Mouse (Mus musculus) frontal cortex, postnatal 25 days (tissue): ENCODE data around the gene Pnp2.
"Not testable (repeated sequence)": the region's sequence is repeated elsewhere in the genome, so short reads cannot be mapped to it uniquely, and the experiment has no call there.

Experiments used
- DNase-seq, 2 experiments: peaks; one replicate each; pipeline ENCODE4 v3.0.0; 2022; ENCODE audit warnings: low spot score in 2 of 2

Gene Pnp2

DNA sequence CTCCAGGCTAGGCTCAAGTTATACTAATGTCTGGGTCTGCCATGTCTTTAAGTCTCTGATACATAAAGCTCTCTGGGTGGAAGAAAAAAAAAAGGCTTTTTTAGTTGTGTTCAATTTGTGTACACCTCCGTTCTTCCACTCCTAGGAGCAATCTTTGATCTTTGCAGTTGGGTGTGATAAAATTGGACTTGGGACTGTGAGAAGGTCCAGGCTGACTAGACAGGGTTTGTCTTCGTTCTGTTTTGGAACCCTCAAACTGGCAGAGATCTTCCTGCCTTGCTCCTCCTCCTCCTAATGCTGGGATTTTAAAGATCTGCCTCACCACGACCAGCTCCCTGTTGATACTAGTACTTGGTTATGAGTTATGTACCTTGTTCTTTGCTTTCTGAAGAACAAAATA is 1.4 kb downstream of the Pnp2 start:
- DNase-seq = not testable (repeated sequence)

DNA sequence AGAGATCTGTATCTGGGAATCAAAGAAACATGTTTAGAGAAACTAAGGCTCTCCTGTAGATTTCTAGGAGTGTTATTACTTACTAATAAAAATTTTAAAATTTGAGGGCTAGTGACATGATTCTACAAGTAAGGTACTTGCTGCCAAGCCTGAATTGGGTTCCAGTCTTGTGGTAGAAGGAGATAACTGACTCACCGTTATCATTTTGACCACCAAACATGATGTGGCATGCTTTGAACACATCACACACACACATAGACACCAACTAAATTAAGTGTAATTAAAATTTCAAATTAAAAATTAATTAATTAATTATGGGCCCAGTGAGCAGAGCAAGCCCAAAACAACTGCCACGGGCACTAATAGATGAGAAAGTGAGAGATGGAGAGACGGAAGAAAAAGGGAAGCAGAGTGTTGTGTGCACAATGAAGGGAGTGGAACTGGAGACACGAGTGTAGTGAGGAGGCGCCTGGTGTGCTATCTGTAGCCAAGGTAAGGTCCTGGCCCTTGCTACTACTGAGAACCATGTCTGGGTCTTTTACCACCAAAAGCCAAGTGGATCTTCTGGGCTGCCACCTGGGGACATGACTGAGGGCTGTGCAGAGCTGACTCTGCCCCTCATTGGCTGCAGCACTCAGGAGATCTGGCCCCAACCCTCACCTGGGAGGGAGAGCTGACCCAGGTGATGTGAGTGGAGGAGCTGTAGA is 2.6 kb downstream of the Pnp2 start:
- DNase-seq = not testable (repeated sequence)

DNA sequence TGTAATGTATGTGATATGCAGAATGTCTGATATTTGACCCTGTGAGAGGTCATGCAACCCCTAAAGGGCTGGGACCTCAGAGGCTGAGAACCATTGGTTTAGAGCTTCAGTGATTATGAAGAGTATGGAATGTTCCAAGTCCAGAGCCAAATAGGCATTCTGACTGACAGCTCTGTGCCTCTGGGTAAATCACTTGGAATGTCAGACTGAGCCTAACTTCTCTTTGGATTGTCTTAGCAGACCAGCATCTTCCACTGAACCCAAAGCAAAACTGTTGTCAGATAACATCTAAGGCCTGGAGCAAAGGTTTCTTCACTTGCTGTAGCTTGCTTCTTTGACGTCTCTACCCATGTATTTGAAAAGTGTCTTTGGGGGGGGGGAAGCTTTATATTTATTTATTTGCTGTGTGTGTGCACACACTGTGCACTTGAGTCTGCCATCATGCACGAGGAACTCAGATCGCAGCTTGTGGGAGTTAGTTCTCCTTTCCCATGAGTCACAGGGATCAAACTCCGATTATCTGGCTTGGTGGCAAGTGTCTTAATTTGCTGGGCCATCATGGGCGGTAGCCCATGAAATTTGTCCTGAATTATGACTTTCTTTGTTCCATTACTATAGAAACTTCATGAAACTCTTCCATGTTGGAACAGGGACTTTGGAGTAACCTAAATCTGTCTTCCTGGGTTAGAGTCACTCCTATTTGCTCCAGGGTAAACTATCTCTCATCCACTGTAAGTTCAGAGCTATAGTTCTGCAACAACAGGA is 12.6 kb downstream of the Pnp2 start:
- DNase-seq = no peak

- DNase-seq = no peak
These were observed 13.2 kb downstream of the Pnp2 start for GRCm38 (mm10) chr14:50969041-50969440.

- peak in 1 of 2 experiments; percentile 18 for DNase-seq
These were observed 14.1 kb downstream of the Pnp2 start for GRCm38 (mm10) chr14:50969558-50970544.

DNA sequence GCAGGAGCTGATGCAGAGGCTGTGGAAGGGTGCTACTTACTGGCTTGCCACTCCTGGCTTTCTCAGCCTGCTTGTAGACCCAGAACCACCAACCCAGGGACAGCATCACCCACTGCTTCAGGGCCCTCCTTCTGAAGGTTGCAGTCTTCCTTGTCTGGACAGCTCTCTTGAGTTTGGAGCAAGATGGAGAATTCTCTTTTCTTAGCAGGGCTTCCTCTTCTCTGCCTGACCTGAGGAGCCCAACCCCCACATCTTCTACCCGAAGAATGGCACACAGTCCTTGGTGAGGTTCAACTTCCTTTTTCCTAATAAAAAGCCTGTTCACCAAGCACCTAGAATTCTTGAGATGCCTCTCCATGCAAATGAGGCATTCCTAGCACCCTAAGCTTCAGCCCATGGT is 15.0 kb downstream of the Pnp2 start:
- no peak for DNase-seq

DNA sequence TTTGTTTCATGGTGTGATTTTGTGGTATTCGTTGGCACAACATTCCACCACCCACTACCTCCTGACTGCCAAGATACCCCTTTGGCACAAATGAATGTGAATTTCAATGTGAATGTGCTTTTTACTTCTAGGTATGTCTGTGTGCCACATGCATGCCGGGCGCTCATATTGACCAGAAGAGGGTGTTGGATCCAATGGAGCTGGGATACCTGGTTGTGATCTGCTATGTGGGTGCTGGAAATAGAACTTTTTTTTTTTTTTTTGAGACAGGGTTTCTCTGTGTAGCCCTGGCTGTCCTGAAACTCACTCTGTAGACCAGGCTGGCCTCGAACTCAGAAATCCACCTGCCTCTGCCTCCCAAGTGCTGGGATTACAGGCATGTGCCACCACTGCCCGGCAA is 17.3 kb downstream of the Pnp2 start:
- DNase-seq = not testable (repeated sequence)

DNA sequence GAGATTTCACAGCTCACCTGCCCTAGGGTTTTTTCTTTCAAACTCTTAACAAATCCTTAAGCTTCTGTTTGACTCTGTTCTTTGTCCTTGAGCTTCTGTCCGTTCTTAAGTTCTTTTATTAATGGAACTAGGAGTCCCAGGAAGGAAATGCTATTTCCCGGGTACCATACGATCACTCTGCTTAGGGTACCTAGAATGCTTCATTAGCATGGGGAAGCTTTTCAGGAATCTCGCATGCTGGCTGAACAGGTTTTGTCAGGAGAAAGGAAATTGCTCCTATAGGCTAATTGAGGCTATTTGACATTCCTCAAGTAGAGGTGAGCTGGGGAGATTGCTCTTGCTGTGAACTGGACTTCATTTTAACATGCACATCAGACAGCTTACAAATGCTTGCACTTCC is 17.9 kb downstream of the Pnp2 start:
- DNase-seq = no peak

- DNase-seq = no peak
These were observed 19.2 kb downstream of the Pnp2 start for GRCm38 (mm10) chr14:50975001-50975400.

DNA sequence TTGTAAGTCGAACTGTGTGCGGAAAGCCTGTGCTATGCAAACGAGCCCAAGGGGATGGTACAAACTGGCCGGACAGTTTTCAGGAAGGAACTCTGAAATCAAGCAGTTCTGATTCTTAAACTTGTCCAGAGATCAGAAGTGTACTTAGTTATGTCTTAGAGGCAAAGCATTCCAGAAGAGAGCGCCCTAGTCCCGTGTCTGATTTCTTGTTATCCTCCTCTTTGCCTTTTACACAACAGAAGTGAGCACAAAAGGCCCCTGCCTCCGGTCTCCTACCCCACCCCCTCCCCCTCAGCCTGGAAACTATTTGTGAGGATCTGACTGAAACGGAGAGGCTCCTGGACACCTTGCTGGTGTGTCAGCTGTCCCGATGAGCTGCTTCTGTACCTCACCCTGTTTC is 20.9 kb downstream of the Pnp2 start:
- DNase-seq = no peak

DNA sequence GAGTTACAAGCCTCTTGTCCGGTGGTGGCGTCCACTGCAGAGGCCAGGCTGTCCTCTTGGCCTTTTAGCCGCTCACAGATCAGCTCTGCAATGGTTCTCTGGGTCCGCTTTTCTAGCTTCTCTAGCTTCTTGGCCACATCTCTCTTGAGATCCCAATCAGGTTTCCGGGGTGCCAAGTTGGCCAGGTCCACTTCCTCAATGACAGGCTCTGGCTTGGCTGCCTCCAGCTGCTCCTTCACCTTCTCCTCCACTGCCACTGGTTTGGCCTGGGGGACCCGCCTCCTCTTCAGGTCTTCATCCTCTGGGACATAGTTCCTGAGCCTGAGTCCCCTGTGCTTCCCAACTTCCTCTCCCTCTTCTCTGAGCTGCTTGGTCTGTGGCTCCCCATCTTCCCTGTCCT is 22.7 kb downstream of the Pnp2 start:
- DNase-seq = not testable (repeated sequence)

DNA sequence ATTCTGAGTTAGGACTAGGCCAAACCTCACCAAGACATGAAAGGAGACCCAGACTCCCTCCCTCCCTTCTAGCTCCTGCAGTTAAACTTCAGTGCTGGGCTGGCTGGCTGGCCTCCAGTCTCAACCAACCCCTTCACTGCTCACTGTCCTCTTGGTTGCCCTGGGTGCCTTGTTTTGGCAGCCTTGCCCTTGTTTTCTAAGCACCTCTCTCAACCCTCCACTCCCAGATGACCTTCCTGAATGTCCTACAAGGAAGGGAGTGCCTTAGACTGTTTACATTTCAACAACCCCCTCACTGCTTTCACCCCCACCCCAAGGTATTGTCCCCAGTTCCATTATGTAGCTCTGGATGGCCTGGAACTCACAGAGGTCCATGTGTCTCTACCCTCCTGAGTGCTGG is 23.8 kb downstream of the Pnp2 start:
- no peak for DNase-seq

DNA sequence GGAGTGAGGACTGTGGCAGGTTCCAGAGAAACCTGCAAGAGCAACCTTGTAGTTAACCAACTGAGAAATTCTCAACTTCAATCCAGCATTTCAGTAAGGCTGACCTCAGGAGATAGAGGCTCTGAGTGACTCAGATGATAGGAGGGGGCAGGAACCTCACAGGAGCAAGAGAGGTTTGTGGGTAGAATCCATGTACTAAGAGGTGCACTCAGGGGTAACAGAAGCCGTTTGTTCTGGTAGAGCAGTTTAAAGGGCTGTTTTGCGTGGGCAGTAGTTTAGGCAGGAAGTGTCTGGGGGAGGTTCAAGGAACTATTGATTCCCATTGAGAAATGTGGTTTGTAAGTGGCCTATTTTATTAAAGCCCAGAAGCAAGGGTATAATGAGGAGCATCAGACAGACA is 25.4 kb downstream of the Pnp2 start:
- DNase-seq = no peak

DNA sequence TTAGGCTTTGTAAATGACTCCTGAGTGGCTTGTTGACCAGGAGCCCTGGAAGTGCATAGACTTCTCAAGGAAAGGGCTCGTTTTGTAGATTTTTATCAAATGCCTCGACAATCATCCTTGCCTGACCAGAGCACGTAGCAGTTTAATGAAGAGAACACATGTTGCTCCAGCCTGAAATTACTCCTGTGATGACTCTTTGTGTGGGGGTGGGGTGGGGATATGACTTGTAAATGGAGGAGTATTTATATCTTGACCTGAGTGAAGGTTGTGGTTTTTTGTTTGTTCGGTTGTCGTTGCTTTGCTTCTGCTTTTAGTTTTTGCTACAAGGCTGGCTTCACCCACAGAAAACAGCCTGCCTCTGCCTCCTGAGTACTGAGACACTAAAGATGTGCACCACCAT is 26.0 kb downstream of the Pnp2 start:
- DNase-seq = no peak

DNA sequence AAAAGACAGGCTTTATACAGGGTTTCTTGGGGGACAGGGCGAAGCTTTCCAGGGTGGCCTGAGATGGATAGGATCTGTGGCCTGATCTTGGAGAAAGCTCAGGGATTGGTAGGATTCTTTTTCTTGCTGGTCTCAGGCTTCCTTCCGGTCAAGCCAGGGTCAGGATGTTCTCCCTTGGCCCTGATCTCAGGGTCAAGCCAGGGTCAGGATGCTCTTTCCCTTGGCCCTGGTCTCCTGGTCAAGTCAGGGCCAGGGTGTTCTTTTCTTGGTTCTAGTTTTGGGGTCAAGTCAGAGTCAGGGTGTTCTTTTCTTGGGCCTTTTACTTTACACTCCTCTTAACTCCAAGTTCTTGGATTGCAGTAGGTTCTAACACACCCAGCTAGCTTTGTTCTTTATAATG is 31.9 kb downstream of the Pnp2 start:
- DNase-seq = no peak

- no peak for DNase-seq
These were observed 35.2 kb downstream of the Pnp2 start for GRCm38 (mm10) chr14:50991037-50991436.

DNA sequence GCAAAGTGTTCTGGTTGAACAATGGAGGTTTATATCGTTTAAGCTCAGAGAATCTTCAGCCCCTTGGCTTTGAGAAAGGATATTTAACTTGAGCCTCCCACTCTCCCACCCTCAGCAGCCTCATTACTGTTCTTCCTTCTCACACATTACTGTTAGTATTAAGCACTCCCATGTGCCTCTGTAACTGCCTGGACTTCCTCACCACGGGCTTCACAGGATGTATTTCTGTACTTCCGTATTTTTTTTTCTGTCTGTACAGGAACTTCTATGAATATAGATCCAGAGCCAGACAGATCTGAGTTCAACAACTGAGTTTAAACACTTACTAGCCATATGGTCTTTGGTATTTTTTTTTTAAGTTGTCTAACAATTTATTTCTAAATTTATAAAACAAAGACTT is 41.3 kb downstream of the Pnp2 start:
- no peak for DNase-seq

DNA sequence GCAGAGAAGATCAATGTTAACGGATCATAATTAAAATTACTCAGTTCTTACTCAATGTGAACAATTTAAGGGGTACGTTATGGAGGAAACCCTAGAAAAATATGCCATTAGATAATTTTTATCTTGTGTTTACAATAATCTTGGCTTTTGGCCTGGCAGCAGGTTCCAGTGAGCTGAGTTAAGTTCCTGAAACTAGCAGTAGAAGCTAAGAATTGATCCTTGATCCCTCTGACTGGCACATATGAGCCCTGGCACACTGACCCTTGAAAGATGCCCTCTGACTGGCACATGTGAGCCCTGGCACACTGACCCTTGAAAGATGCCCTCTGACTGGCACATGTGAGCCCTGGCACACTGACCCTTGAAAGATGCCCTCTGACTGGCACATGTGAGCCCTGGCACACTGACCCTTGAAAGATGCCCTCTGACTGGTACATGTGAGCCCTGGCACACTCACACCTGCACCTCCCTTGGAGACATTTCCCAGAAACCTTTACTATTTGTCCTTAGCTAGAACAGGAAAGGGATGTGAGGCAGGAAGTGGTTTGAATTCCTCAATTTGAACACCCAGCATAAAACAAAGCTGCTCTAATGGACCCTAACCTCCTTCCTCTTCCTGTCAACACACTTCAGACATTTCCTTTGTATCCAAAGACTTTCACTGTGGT is 42.3 kb downstream of the Pnp2 start:
- DNase-seq = no peak

DNA sequence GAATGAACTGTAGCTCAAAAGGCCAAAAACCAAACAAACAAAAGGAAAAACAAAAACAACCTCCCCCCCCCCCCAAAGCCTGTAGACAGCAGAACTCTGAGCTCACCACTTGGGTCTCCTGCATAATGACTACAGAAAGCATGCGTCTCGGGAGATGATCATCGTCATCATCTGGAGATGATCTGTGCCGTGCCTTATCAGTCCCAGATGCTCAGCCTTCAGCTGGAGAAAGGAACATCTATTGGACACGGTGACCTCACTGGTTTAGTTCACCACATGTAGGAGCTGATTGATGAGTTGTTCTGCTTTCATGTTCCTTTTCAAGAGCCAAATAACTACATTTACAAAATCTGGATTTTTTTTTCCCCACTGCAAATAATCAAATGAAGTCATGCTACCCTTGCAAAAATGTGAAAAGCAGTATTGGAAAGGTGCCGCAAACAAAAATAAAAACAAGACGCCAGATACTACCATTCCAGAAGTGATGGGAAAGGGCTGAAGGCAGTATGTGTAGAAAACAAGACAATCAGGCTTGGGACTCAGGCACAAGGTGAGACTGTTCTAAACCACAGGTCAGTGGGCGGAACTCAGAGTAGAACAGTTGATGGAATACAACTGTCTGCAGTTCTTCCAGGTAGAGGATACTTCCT is 51.5 kb downstream of the Pnp2 start, which contains the start of gene Rnase10:
Gene Rnase10 (plus strand): TSS at position 600 of the 650 bp plus-strand sequence.
- DNase-seq = no peak

GRCm38 (mm10) chr14:51007914-51008713 is 52.3 kb downstream of the Pnp2 start:
- peak in 1 of 2 experiments; percentile 17 for DNase-seq
